Mouse (Mus musculus): ENCODE data around the gene Thrb.

GRCm38 (mm10) chr14:17879446-17879845, 219.4 kb downstream of the Thrb start:
- TF ChIP-seq CTCF (IDR thresholded peaks at IDR 0.05; ENCODE audit: extremely low read depth, insufficient read depth, insufficient read length, insufficient replicate concordance) = no peak
- no peak for TF ChIP-seq POLR2A (IDR thresholded peaks at IDR 0.05; ENCODE audit: low read depth, low read length)
